Mouse (Mus musculus): ENCODE measurements at regions not wholly inside any gene's neighbourhood (a gene's known extent, or its start where the extent isn't known, plus 50 kb on each side); places are given as distances from the start of the nearest gene placed in this dataset.

GRCm38 (mm10) chr17:84129204-84129603, 58.5 kb downstream of the Zfp36l2 start:
- DNase-seq (ENCODE audit: low read depth, low spot score): no peak
- WGBS: 56% methylated on average over 13 of the region's 13 CpGs

DNA sequence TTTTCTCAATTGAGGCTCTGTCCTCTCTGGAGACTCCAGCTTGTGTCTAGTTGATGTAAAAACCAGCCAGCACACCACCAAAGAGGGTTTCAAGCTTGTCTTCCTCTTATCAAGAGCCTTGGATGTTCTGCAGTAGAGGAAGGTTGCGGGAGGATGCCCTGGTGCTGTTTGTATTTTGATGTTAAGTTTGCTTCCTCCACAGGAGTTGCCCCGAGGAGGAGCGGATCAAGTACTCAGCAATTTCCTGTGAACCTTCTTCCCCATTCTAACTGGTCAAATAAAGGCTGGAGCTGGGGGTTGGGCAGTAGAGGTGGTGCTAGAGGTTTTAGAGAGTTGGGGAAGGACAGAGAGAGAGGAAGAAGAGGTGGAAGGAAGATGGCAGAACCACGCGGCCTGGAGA, 59.5 kb downstream of the Zfp36l2 start:
- 74% methylated on average over 5 of the region's 5 CpGs for WGBS
- no peak for DNase-seq (ENCODE audit: low read depth, low spot score)

DNA sequence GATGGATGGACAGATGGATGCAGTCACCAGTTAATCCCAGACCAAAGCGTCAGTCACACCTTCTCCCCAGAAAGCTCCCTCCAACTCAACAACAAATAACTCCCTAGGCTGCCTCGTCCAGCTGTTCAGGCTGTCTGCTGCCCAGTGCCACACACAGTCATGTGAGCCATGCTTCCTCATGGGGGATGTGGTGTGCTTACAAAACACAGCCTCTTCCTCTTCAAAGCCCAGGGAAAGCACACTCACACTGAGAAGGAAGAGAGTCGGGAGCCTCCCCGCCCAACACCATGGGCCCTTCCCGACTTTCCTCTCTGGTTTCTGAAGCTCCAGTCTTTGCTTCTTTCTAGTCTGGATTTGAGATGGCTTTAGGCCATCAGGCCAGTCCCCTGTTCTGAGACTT, 61.6 kb downstream of the Zfp36l2 start:
- no peak for DNase-seq (ENCODE audit: low read depth, low spot score)
- WGBS: 48% methylated on average over 5 of the region's 5 CpGs

DNA sequence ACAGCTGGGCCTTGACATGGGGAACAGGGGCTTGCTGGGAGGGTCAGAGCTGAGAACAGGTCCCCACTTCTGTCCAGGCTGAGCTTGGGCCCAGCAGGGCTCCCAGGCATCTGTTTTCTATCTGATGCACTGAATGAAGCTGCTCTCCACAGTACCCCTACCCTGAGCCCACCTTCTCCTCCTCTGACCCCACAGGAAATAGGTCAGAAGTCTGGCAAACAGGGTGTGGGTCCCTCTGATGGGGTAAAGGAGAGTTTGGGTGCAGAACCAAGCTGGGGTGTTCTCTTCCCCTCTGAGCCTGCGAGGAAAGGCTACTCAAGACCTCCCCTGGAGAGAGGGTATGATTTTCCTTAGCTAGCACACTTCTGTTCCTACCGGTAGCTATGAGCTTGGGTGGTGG, 64.6 kb downstream of the Zfp36l2 start:
- WGBS: 85% methylated on average over 2 of the region's 2 CpGs
- no peak for DNase-seq (ENCODE audit: low read depth, low spot score)

GRCm38 (mm10) chr17:84122486-84123131, 65.1 kb downstream of the Zfp36l2 start:
- DNase-seq (ENCODE audit: low read depth, low spot score): no peak
- WGBS: 84% methylated on average over 6 of the region's 6 CpGs

DNA sequence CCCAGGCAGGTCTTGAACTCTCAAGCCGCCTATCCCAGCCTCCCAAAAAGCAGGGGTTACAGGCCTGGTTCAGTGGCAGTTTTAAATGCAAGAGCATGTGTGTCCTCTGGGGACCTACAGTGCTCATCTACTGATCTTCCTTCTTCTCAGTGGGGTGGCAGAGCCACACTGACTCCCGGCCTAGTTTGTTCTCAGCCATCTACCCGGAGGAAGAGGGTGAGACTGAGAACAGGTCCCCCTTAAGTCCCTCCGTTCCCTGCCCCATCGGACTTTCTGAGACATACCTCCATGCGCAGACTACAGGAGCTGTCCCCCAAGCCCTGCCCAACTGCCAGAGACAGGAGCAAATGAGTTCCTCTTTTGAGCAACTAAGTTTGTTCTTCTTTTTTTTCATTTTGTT, 66.5 kb downstream of the Zfp36l2 start:
- DNase-seq (ENCODE audit: low read depth, low spot score): no peak
- 84% methylated on average over 6 of the region's 6 CpGs for WGBS

GRCm38 (mm10) chr17:84119221-84120017, 68.3 kb downstream of the Zfp36l2 start:
- 82% methylated on average over 16 of the region's 16 CpGs for WGBS
- DNase-seq (ENCODE audit: low read depth, low spot score): no peak

DNA sequence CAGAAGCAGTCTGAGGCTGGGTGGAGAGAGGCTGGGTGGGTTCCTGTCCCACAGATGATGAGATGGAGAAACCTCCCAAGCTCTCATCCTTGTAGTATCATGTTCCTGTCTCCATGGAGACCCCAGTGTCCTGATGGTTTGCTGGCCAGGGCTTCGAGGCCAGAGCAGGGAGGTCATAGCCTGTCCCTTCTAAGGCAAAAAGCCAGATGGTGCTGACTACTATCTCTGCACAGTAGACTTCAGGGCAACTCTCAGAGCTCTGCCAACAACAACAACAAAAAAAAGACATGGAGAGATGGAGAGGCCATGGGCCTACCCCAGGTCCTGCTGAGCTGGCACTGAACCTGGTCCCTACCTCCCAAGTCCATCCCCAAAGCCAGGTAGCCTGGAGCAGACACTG, 69.0 kb downstream of the Zfp36l2 start:
- WGBS: 75% methylated on average over 1 of the region's 1 CpGs
- no peak for DNase-seq (ENCODE audit: low read depth, low spot score)

GRCm38 (mm10) chr17:84118271-84118670, 69.5 kb downstream of the Zfp36l2 start:
- WGBS: 58% methylated on average over 4 of the region's 4 CpGs
- DNase-seq (ENCODE audit: low read depth, low spot score): no peak

- DNase-seq (ENCODE audit: low read depth, low spot score): no peak
- WGBS: 30% methylated on average over 1 of the region's 1 CpGs
These were observed 70.0 kb downstream of the Zfp36l2 start for GRCm38 (mm10) chr17:84117756-84118155.

DNA sequence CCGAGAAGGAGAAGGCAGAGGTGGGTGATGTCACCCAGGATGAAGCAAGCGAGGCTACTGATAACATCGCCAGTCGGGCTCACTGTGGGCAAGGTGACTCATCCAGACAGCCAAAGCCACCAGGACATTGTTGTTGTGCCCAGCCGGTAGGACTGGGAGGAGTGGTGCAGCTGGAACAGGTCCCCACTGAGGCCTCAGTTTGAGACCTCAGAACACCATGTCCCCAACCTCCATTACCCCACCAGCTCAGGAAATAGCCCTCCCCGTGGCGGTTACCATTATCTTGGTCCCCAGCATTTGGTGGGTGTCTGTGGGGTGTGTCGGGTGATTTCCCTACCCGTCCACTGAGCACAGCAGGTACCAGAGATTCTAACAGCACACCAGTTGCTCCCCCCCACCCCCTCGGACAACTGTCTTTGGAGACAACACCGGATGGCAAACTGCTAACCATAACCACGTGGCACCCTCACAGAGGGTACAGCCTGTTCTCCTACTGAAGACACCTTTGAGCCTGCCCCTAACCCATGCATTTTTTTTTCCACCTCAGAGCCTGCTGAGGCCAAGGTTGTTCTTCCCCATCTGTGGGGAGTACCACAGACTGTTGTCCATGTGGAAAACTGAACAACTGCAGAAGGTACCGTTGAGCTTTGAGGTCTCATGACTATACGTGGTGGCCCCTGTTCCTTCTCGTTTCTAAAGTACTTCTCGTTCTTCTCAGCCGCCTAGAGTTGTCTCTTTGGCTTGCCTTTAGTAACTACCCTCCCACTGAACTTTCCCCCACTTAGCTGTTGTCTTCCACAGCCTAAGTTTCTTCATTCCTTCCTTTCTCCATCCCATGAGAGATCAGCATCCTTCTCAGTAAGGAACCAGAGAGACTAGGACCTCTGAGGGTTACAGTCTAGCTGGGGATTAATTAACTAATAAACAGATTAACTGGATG, 71.1 kb downstream of the Zfp36l2 start:
- DNase-seq (ENCODE audit: low read depth, low spot score): no peak
- WGBS: 69% methylated on average over 17 of the region's 17 CpGs

- WGBS: 48% methylated on average over 3 of the region's 3 CpGs
- DNase-seq (ENCODE audit: low read depth, low spot score): no peak
These were observed 71.8 kb downstream of the Zfp36l2 start for GRCm38 (mm10) chr17:84115957-84116339.

DNA sequence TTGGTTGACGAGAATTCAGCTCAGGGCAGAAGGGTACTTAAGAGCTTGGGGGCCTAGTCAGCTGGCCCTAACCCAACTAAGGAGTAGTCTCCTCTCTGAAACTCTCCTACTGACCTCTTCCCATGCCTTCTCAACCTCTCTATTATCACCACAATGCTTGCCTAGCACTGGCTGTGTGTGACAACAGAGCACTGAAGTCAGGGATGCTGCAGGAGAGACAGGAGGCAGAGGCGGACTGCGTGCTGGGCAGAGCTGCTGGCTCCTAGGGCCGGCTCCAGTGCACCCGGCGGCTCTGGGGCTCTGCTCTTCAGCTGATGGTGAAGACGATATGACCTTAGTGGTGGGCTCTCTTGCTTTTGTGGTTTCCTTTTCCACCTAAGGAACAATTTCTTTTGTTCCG, 72.6 kb downstream of the Zfp36l2 start:
- 91% methylated on average over 8 of the region's 8 CpGs for WGBS
- no peak for DNase-seq (ENCODE audit: low read depth, low spot score)

- WGBS: 49% methylated on average over 9 of the region's 9 CpGs
- no peak for DNase-seq (ENCODE audit: low read depth, low spot score)
These were observed 73.3 kb downstream of the Zfp36l2 start for GRCm38 (mm10) chr17:84114279-84114994.

GRCm38 (mm10) chr17:84113608-84114278, 74.0 kb downstream of the Zfp36l2 start:
- 17% methylated on average over 8 of the region's 8 CpGs for WGBS
- DNase-seq (ENCODE audit: low read depth, low spot score): no peak

DNA sequence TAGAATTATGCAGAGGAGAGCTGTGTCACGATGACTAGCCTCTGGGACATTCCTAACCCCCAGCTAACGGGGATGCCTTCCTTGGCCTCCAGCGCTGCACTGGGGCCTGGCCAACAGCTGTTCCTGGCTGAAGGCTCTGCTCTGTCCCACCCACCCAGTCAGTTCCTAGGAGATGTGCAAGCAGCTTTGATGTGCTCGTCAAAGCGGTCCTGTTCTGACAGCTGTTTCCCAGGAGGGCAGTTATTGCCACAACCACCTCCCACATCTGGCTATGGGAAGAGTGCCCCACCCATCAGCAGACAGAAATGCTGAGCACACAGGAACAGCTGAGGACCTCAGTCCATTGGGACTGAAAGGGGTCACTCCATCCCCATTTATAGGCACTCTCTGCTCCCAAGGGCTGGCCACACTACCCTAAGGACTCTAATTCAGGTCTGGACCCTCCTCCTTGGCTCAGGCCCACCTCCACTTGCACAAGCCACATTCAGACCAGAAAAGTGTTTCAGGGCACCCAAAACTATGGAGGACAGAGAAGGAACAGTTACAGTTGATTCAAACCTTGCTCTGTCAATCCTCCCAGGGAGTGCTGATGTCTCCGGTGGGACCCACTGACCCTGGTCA, 75.2 kb downstream of the Zfp36l2 start:
- 25% methylated on average over 6 of the region's 6 CpGs for WGBS
- DNase-seq (ENCODE audit: low read depth, low spot score): no peak

- 63% methylated on average over 10 of the region's 10 CpGs for WGBS
These were observed 75.9 kb downstream of the Zfp36l2 start for GRCm38 (mm10) chr17:84111787-84112370.

GRCm38 (mm10) chr17:84110945-84111344, 76.8 kb downstream of the Zfp36l2 start:
- WGBS: 50% methylated on average over 9 of the region's 9 CpGs
- no peak for DNase-seq (ENCODE audit: low read depth, low spot score)

More at GRCm38 (mm10) chr17:84111787-84112370, 75.9 kb downstream of the Zfp36l2 start:
- no peak for DNase-seq (ENCODE audit: low read depth, low spot score)
